Mouse (Mus musculus) brain, embryonic 14.5 days (tissue): ENCODE results near the gene Lect2. TPM values are rescaled to one million over a fixed set of nuclear protein-coding genes. Genes with fewer than 3 reads are reported as not detected.
A peak's percentile ranks its signal among the peaks of the same experiment; 100 is the strongest.

Experiments
- DNase-seq: peaks from one replicate; pipeline ENCODE4 v3.0.0-alpha.2; 2011; ENCODE audit warnings: low read depth
- CTCF ChIP-seq: fragments of 200-500 bp; IDR thresholded peaks from 2 replicates; pipeline ENCODE4 v1.5.1; 2012; ENCODE audit warnings: inconsistent platforms, mild to moderate bottlenecking, moderate library complexity, borderline replicate concordance; ENCODE audit not compliant: insufficient read depth, insufficient read length; ENCODE audit errors: extremely low read depth
- POLR2A ChIP-seq: fragments of 200-500 bp; IDR thresholded peaks from 2 replicates; pipeline ENCODE4 v1.6.1; 2012; ENCODE audit warnings: mild to moderate bottlenecking, inconsistent platforms, borderline replicate concordance; ENCODE audit not compliant: poor library complexity, insufficient read depth, insufficient read length, severe bottlenecking; ENCODE audit errors: extremely low read depth
- polyA plus RNA-seq: library from polyadenylated mRNA; depleted of rRNA; stranded (reverse); fragments of >200 nt; gene quantifications from 2 replicates; pipeline ENCODE4 v1.2.3, GENCODE M21; 2012; rRNA removed

Gene Lect2
- 0.14 TPM in 1 of 2 replicates, not detected in the other for polyA plus RNA-seq

DNA sequence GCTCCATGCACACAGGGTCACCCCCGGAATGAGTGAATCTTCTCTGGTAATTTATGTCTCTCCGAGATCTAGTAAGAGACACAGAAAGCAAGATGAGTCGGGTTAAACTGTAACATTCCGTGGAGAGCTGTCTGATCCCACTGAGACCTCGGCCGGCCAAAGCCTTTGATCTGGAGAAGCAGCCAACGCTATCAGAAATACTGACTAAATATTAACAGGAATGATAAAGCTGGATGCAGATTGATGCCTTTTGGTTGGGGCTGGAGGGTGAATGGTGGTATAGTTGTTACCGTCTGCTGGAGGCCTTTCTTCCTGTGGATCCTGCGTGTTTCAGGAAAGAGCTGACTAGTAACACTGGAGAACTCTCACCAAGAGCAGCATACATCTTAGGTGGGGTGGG lies at the start of gene Lect2:
Gene Lect2 (minus strand): TSS at position 102 of the 400 bp plus-strand sequence.
- no peak for DNase-seq
- no peak for TF ChIP-seq POLR2A
- TF ChIP-seq CTCF = no peak

- DNase-seq = peak; percentile 75
- TF ChIP-seq POLR2A = no peak
- no peak for TF ChIP-seq CTCF
Observed at GRCm38 (mm10) chr13:56597296-56597695, 49.0 kb upstream of the Lect2 start.

DNA sequence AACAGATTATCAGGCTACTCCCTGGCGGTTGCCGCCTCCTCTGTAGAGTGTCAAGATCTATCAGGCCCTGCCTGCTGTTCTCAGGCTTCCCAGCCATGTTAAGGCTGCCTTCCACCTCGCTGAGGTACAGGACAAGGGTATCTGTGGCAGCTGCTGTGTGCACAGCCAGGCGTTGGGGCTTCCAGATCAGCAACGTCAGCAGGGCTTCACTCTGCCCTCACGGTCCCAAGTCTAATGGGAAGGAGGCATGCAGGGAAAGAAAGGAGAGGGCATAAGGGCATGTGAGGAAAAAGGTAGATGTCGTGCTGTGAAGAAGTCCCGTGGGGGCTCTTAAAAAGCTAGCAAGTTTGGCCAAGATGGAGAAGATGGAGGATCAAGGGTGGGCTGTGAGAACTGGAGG lies 46.9 kb upstream of the Lect2 start:
- TF ChIP-seq POLR2A (no peak), CTCF (no peak)
- no peak for DNase-seq

- DNase-seq = peak; percentile 49
Observed at GRCm38 (mm10) chr13:56593961-56594391, 45.7 kb upstream of the Lect2 start.

DNA sequence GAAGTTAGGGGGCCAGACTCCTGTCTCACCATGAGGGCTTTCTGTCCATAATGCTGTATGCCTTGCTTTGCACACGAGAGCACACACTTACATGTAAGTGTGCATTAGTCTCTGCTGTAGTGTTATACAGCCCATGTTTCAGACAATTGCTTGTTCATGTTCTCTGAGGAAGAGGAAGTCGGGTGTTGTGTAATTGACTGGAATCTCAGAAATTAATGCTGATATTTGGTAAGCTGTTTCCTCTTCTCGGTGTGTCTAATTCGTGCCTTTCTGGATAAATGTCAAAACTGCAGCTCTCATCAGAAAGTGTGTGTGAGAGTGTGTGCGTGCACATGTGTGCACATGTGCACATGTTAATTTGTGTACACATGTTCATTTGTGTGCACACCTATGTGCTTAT lies 44.9 kb upstream of the Lect2 start:
- TF ChIP-seq CTCF (no peak), POLR2A (no peak)
- no peak for DNase-seq

More at GRCm38 (mm10) chr13:56593961-56594391, 45.7 kb upstream of the Lect2 start:
- no peak for TF ChIP-seq CTCF
- no peak for TF ChIP-seq POLR2A

DNA sequence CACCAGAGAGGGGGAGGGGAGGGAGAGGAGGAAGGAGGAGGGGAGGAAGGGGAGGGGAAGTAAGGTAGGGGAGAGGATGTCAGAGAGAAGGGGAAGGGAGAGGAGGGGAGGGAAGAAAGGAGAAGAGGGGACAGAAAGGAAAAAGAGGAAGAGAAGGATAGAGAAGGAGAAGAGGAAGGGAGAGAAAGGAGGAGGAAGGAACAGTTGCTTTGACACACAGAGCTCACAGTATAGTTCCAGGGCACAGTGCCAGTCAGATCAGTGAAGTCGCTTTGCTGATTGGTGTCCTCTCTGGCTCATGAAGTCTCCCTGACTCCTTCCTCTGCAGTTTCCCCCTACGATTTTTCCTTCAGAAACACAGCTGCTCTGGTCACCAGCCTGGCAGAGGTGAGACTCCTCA lies 43.6 kb upstream of the Lect2 start:
- TF ChIP-seq POLR2A (no peak), CTCF (no peak)
- no peak for DNase-seq

GRCm38 (mm10) chr13:56591191-56591590 lies 42.9 kb upstream of the Lect2 start:
- no peak for TF ChIP-seq CTCF
- TF ChIP-seq POLR2A = no peak
- no peak for DNase-seq

DNA sequence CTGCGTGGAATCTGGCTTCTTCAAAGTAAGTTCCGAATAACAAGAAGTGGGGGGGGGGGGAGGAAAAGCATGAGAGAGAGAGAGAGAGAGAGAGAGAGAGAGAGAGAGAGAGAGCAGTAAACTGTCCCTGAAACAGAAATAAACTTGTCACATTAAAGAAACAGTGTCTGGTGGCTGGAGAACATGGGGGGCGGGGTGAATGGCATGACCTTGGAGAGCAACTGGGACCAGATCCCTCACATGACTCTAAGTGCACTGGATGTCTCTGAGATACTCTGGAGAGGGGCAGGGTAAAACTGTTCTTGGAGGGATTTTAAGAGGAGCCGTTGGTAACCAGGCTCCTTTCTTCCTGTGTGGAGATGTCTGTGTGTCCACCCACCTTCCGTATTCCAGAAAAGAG lies 41.9 kb upstream of the Lect2 start:
- no peak for TF ChIP-seq CTCF
- TF ChIP-seq POLR2A = no peak
- DNase-seq = no peak

- TF ChIP-seq CTCF (no peak), POLR2A (no peak)
Observed at GRCm38 (mm10) chr13:56588454-56589117, 40.3 kb upstream of the Lect2 start.

GRCm38 (mm10) chr13:56586046-56586445 lies 37.7 kb upstream of the Lect2 start:
- no peak for DNase-seq

More at GRCm38 (mm10) chr13:56588454-56589117, 40.3 kb upstream of the Lect2 start:
- DNase-seq = no peak

GRCm38 (mm10) chr13:56582720-56583119 lies 34.4 kb upstream of the Lect2 start:
- no peak for TF ChIP-seq POLR2A
- no peak for TF ChIP-seq CTCF
- DNase-seq = peak; percentile 56

More at GRCm38 (mm10) chr13:56586046-56586445, 37.7 kb upstream of the Lect2 start:
- TF ChIP-seq CTCF (no peak), POLR2A (no peak)

GRCm38 (mm10) chr13:56581961-56582434 lies 33.7 kb upstream of the Lect2 start:
- DNase-seq = peak; percentile 88
- TF ChIP-seq POLR2A (no peak), CTCF (no peak)
